Mouse (Mus musculus) liver, adult 2 months (tissue): ENCODE data around the gene Gbp7.

Experiments
- CTCF ChIP-seq: fragments of 200-500 bp; IDR thresholded peaks from 2 replicates; pipeline ENCODE4 v1.5.1; 2011; ENCODE audit warnings: low read depth, low read length, control low read depth
- POLR2A ChIP-seq: fragments of 200-500 bp; IDR thresholded peaks from 2 replicates; pipeline ENCODE4 v1.6.1; 2011; ENCODE audit warnings: low read length, control low read depth; ENCODE audit not compliant: insufficient read depth; ENCODE audit errors: extremely low read depth

DNA sequence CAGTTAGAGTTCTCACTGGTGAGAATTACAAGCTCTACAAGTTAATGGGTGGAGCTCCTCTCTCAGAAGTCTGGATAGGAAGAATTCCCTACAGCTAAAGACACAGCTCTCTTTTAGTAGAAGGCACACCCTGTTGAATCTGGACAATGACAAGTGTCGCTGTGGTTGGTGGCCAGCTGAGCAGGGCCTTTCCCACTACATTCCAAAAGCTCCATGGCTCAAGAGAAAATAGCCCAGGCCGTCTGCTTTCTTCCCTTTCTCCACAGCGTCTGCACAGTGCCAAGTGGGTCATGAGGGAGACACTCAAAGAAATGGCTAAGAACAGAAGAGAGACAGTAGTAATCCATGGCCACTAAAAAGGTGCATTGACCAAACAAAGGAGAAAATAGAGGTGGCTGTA is 2.0 kb upstream of the Gbp7 start:
- TF ChIP-seq CTCF, result no peak
- TF ChIP-seq POLR2A, result no peak
